Mouse (Mus musculus) 416B (cell line): ENCODE measurements around the gene Smurf2.

Experiments
- DNase-seq: peaks from one replicate; pipeline ENCODE4 v3.0.0; 2011; ENCODE audit warnings: low read depth

Smurf2 gene

DNA sequence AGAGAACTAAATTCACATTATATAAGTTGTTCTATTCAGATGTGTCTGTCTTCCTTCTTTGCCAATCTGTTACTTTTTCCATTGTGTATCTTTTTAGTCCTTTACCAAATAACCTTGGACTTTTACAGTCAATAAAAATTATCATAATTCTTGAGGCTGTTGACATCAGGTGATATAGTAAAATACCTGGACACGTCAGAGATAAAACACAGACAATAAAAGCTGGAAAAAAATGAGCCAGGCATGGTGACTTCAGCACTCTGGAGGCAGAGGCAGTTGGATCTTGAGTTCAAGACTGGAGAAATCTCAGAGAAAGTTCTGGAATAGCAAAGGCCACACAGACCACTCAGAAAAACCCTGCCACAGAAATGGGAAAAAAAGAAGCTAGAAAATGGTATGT lies 13.3 kb downstream of the Smurf2 start:
- DNase-seq, result no peak

DNA sequence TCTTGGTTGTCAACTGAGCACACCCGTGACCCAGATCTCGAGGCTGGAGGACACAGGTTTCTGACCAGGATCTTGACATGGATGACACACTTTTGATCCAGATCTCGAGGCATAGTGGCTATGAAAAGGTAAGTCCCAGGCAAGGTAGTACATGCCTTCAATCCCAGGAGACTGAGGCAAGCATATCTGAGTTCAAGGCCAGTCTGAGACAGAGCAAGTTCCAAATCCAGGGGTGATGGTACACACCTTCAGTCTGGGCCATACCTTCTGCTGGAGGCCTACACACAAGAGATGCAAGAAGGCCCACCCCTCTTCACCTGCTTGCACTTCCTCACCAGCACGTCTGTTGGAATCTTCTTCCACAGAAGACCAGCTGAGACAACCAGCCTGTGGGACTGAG lies 14.8 kb downstream of the Smurf2 start:
- no peak for DNase-seq

DNA sequence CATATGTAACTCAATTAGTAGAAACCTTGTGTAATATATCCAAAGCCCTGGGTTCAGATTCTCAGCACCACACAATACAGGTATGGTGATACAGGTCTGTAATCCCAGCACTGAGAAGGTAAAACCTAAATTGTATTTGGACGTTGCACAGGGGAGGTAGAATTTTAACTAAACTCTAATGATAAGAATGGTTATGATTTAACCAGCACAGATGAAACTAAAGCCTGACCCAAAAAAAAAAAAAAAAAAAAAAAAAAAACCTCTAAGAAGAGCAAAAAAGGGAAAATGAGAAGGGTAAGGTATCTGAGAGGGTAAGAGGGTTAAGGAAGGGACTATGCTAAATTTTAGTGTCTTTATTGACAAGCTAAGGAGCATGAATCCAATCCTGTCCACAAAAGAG lies 20.7 kb downstream of the Smurf2 start:
- DNase-seq, result no peak

DNA sequence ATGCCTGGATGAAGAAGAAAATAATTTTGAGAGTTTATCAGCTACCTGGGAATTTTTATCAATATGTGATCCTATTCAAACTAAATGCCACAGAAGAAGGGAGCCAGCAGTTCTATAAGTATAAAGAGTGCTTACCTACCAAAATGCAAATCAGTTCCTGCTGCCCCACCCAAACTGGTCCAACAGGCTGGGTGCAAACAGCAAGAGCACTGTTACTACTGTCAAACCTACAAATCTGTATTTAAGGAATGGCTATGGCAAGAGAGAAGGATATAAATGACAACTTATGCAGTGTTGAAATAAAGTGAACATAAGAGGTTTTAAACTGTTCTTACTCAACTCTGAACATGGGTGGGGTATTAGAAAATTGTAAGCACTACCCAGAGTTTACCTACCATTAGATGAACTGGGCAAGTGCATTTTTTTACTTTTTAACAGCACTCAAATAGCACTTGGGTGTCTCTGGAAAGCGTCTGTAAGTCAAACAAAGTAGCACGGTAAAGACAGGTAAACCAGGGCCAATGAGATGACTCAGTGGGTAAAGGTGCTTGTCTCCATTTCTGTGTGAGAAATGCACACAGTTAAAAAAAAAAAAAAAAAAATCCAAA lies 23.9 kb downstream of the Smurf2 start:
- DNase-seq, result no peak

DNA sequence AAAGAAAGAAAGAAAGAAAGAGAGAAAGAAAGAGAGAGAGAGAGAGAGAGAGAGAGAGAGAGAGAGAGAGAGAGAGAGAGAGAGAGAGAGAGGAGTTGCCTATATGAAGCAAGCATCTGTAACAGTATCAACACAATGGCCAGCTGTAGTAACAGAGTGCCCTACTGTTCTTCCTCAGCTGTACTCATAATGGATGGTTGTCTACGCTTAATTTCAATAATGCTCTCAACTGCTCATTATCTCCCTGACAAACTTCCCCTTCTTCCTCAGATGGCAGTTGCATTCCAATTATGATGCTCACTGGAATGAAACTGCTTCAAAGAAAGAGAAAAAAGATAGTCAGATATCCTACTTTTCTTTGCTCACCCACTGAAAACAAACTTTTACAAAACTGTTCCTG lies 36.9 kb downstream of the Smurf2 start:
- DNase-seq, result no peak

DNA sequence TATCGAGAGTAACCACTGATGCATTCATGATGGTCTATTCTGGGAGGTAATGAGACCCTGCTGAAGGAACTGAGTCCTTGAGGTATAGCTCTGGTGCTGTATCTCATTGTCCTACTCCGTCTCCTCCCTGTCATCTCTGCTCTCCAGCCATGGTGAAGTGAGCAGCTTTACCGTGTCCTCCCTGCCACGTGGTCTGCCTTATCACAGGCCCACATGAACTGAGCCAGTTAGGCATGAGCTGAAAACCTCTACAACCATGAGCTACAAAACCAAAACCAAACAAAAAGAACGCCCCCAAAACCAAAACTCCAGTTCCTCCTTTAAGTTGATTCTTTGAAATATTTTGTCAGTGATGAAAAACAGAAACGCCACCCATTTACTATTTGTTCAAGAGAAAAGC lies 47.9 kb downstream of the Smurf2 start:
- peak; percentile 19 for DNase-seq

DNA sequence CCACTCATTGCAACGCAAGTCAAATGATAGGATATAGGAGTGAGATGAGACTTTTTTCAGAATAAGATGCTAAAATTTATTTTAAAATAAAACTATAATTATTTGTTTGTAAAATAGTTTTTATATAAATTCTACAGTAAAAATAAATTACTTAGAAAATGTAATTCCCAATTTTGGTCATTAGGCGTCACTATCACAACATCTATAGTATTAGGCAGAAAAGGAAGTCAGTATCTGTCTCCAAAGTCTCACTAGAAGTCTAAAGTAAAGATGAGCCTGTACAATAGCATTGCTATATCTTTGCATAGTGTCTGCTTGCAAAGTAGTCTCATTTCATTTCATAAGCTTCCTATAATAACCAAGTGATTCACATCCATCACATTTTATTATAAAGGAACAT lies 69.1 kb downstream of the Smurf2 start:
- peak; percentile 73 for DNase-seq

DNA sequence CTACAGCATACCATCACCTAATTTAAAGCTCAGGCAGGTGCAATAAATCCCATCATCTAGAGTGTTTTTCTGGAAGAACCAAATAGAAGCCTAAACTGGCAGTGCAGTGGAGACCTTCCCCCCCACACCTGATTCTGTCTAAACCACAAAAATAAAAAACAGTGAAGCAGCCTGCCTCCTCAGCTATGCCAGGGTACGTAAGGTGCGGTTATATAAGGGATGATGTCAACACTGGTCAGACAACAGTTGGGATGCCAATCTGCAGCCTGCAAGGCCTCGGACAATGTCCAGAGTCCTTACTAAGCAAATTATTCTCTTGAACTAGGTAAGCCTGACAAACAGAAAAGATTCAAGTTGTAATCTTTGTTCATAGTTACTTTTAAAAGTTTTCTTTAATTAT lies 78.5 kb downstream of the Smurf2 start:
- DNase-seq, result no peak

DNA sequence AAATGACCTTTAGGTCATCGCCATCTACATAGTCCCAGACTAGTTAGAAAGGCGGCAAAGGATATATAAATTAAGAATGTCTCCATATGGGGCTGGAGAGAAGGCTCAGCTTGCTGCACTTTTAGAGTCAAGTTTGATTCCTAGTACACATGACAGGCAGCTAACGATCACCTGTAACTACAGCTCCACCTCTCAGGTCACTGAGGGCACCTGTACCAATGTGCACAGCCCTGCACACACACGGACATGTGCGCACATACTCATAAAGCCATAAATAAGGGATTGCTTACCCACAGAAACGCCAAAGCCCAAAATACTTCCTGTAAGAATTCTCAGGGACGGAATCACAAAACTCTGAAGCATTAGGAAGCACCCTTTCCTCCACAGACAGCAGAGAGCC lies 92.4 kb downstream of the Smurf2 start:
- no peak for DNase-seq

DNA sequence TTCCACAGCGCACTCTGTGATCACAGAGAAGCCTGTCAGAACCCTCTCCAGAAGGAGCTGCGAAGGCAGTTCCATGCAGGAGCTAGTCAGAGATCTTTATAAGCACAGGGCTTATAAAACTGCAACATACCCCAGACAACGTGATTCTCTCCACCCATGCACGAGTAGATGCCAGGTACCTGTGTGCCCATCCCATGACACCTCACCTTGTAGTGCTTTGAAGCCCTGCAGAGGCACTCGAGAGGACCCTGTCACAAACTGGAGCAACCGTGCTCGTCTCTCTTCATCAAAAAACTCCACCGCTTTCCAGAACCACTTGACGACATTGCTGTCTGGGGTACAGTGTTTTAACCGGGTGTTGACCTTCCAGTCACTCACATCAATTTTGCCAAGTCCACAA lies 96.1 kb downstream of the Smurf2 start:
- DNase-seq, result no peak

DNA sequence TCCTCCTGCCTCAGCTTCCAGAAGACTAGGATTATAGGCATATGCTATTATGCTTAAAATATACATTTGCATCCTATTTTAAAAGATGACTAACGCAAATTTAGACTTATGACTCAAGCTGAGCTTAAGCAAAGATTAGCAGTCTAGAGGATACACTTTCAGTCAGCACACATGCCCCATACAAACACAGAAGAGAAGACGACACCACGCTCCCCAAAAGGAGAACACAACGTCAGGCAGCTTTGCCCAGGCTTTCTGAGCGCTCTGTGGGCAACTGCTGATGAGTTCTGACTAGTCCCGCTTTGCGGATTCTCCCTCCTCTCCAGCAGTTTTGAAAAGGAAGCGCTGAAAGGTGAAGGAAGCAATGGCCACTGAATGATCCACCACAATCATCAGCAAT lies 96.8 kb downstream of the Smurf2 start:
- no peak for DNase-seq

DNA sequence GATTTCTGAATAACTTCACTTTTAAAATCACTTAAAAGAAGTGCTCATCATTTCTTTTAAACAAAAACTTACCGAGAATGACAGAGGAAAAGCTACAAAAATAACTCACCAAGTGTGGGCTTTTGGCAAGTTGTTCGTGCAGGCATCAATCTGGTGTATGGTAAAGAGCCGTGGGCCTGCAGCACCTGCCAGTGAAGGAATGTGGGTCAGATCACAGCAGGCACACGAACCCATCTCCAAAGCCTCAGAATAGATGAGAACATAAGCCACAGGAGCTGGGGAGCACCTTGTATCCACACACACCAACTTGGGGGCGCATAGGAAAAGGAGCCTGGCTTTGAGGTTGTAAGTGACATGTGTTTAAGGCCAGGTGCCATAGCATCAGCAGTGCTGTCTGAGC lies 97.6 kb downstream of the Smurf2 start:
- DNase-seq, result no peak

DNA sequence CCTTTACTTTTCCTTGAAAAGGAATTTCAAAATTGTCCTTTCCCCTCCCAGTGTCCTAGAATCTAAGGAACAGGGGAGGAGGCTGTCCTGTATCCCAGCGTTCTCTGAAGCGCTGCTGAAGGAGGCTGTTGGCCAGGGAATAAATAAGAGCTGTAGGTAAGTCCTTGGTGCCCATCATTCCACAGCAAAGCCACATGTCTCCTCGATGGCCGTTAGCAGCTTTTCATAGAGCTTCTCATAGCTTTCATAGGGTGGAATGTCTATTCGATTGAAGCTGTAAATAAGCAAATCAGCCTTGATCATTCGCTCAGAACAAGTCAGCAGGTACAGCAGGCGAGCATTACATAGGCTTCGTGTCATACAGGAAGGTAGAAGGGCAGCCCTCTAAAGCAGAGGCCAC lies 98.0 kb downstream of the Smurf2 start:
- no peak for DNase-seq

DNA sequence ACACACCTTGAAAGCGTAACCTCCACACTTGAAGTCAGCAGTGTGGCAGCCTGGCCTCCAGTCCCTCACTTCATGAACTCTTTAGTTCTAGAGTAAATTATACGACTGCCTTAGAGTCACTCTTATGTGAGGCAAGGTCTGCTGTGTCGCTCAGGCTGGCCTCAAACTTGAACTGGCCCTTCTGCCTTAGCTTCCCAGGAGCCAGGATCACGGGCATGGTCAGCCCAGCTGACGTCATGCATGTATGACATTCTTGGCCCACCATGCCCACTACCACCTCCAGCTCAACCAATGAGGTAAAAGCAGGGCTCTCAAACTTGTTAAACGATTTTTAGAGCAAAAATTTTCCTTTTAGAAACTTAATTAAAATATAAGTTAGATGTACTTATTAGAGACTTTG lies 99.1 kb downstream of the Smurf2 start:
- DNase-seq, result no peak

DNA sequence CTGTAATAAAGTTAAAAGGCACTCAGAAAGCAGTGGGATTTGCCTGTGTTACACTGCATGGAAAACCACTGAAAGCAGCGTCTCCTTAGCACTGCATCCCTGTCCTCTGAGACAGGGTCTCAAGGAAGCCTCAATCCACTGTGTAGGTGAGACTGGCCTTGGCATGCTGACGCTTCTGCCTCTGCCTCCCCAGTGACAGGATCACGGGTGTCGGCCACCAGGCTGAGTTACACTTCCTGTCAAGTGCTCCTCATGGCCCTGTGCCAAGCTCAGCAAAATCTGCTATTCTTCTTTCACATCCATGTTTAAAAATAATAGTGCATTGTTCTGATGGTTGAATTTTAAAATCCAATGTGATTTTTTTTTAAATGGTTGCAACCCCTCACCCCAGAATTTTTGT lies 99.5 kb downstream of the Smurf2 start:
- peak; percentile 56 for DNase-seq

DNA sequence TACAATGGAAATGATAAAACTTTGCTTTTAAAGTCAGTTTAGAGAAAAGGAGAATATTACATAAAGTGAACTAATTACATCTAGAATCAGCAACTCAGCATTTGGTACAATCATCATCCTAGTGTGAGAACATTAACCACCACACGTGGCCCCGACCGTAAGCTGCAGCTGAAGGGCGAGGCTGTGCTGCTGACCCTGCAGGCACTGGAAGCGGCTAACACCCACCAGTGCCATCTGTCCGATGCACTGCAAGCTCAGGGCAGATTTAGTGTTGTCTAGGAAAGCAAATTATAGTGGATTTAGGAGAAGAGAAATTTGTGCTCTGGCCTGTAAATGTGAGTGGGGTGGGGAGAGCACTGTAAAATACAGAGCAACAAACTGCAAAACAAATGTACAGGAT lies 100.3 kb downstream of the Smurf2 start:
- no peak for DNase-seq

DNA sequence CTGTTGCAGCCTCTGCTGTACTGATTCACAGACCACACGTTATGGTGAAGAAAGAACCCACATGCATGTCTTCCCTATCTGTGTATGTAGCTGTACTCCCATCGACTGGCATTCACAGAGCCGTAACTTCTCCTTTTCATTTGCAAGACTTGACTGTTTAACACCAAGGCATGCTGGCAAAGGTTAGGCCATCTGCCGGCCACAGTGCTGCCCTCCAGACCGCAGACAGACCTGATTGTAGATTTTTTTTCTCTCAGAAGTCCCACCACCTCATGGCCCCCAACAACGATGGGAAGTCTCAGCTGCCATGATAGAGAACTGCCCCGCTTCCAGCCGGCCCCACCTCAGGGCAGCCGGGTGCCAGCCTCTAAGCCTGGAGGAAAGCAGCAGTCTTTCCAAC lies 100.9 kb downstream of the Smurf2 start:
- DNase-seq, result peak; percentile 41

DNA sequence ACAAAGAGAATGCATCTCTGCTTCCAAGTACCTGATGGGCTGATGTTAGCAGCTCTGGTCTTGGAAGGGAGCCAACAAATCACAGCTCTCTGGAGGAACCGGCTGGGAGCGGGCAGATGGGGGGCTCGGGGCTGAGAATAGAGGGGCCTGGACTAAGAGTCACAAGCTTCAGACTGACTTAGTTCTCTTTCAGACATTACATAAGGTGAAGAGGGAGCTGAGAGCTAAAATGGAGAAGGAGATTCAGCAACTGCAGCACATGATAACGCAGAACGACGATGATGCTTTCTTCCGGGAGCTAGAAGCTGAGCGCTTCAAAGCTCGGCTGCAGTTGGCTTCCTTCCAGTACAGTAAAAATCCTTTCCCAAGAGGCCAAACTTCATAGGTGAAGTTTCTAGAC lies 102.2 kb downstream of the Smurf2 start:
- no peak for DNase-seq

DNA sequence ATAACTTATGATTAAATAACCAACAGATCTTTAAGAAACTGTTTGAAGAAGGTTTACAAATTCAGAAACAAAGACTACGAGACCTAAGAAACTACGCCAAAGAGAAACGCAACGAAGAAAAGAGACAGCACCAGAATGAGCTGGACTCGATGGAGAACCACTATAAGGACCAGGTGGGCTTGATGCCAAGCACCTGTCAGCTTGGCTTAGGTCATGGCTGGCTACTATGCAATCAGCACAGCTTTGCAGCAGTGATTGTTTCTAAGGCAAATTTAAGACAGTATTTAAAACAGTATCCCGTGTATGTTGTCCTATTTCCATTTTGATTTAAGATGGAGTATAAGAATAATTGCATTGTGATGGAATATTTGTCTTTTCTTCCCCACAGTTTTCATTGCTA lies 102.7 kb downstream of the Smurf2 start:
- DNase-seq, result no peak

DNA sequence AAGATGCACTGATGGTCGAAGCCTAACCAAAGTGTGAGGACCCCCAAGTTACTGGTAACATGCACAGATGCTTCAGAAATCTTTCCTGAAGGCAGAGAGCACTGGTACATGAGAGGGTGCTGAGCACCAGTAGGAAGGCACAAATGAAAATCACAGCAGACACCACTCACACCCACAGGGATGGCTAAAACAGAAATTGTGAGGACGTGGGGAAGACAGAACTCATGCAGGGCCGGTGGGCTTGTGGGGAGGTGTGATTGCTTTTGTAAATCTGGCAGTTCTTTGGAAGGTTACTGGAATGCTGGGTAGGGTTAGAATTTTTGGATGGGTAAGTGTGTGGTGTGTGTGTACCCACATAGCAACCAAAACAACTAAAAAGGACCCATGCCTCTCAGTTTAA lies 103.4 kb downstream of the Smurf2 start:
- DNase-seq, result no peak

DNA sequence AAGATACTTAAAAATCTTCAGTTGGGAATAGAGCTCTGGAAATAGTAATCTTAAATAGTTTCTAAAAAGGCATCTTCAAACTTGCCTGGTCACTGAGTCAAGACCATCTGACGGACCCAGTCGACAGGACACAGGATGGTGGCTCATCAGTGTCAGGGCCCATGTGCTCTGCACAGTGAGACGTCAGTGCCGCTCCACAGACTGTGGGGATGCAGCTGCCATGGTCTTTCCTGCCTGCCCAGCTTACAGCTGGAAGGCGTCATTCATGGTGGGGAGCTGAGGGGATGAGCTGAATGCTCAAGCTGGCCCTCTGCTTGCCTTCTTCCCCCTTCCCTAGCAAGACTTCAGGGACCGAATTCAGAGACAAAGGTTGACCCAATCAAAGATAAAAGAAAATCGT lies 104.2 kb downstream of the Smurf2 start:
- DNase-seq, result no peak

DNA sequence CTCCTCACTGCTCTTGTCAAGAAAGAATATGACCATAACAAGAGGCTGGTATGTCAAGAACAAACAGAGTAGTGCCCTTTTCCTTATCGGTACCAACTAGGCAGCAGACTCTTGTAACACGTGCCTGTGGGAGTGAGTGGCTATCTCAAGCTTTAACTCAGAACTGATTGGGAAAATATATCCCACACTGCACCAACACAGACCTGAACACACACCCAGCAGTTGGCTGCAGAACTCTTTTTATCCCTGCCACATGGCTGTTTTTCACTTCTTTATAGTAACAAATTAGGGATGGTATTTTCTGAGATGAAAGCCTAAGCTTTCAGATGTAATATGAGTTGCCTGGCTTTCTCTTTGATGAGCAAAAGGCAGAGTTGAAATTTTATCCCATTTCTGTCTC lies 104.8 kb downstream of the Smurf2 start:
- no peak for DNase-seq

DNA sequence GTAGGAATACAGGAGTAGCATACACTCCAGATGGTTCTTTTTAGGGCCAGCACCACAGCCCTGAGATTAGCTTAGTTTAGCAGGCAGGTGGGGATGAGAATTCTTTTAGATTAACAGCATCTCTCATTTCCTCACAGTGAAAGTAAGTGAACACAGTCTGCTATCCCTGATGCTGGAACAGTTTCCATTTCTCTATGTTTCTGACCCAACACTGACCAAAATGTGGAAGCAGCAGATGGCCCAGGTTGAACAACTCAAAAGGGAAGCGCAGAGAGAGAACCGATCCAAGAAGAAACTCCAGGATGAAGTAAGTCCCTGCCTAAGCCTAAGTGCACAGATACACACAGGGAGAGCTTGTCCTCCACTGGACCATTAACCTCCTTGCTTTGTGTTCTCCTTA lies 105.2 kb downstream of the Smurf2 start:
- no peak for DNase-seq

DNA sequence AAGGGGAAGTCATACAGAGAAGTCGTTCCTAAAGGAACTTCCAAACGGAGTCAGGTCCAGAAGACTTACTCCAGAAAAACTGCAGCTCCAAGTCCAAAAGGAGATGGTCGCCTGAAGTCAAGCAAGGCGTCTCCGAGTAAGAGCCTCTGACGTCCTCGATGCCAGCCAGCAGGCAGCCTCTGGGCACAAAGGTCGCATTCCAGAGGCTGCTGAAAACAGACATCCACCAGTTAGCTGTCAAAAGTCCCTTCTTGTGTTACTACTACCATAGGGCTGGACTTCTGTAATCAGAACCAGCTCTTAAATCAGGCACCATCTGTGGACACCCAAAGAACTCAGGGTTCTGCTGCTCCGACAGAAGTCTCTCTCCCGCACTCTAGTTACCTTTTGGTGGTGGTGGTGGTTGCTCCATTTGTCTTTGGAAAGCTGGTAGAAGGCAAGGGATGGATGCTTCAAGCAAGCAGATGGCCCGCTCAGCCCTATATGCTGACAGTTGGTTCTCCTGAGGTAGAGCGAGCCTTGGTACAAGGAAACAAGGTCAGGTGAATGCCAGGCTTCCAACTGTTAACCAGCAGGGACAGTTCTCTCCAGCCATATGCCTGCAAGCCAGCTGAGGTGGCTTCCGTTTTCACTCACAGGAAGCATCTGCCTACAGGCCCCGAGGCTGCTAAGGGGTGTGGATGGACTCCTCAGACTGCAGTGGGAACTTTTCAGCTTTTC lies 105.8 kb downstream of the Smurf2 start:
- DNase-seq, result no peak
